Mouse (Mus musculus): ENCODE results near the gene Gm13277.
"Not testable (repeated sequence)": the region's sequence is repeated elsewhere in the genome, so short reads cannot be mapped to it uniquely, and the experiment has no call there.

DNA sequence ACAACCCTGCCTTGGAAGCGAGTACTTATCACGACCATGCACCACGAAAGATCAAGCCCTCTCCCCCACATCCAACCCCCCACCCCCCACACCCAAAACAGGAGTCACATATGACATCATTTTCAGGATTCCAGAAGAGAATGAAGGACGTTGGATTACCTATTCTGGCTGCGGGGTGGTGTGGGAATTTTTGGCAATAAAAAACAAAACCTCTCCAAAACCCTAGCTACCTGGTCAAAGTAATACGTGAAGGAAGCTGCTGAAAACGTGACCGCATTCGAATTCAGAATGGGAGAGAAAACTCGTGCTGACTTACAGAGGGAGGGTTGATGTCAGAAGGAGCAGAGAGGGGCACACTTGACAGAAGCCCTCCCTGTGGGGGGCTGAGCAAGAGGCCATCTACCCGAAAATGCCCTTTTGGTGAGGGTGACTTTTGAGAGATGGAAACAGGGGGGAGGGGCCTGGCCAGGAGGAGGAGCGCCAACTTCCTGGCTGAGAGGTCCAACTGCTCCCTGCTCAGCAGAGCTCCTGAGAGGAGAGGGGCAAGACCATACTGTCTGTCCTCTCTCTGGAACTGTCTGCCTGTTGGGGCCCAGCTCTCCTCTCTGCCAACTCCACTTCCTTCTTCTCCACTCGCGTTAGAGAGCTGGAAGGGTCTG lies 28.7 kb upstream of the Gm13277 start, which contains the start of gene Gm13283:
- not testable (repeated sequence) for TF ChIP-seq EP300, CTCF (IDR thresholded peaks at IDR 0.05; ENCODE audit: low read depth)

All from liver, embryonic 14.5 days (tissue).